Mouse (Mus musculus): ENCODE measurements around the gene Snap91.

Snap91 gene

GRCm38 (mm10) chr9:86880113-86880972 lies at the start of gene Snap91:
Gene Snap91 (minus strand): TSS chr9:86880654.
- DNase-seq (ENCODE audit: low spot score in 2 of 2) = no peak

GRCm38 (mm10) chr9:86926519-86926918 lies 46.1 kb upstream of the Snap91 start:
- DNase-seq (ENCODE audit: low spot score in 2 of 2) = no peak

GRCm38 (mm10) chr9:86925688-86926087 lies 45.2 kb upstream of the Snap91 start:
- DNase-seq (ENCODE audit: low spot score in 2 of 2) = no peak

- DNase-seq (ENCODE audit: low spot score in 2 of 2) = no peak
Observed at GRCm38 (mm10) chr9:86922430-86922829, 42.0 kb upstream of the Snap91 start.

GRCm38 (mm10) chr9:86916543-86916942 lies 36.1 kb upstream of the Snap91 start:
- no peak for DNase-seq (ENCODE audit: low spot score in 2 of 2)

GRCm38 (mm10) chr9:86899502-86900199 lies 19.2 kb upstream of the Snap91 start:
- DNase-seq (ENCODE audit: low spot score in 2 of 2) = no peak

GRCm38 (mm10) chr9:86879216-86880112 lies 990 bp downstream of the Snap91 start:
- no peak for DNase-seq (ENCODE audit: low spot score in 2 of 2)

- DNase-seq (ENCODE audit: low spot score in 2 of 2) = no peak
Observed at GRCm38 (mm10) chr9:86878716-86879115, 1.7 kb downstream of the Snap91 start.

- DNase-seq (ENCODE audit: low spot score in 2 of 2) = no peak
Observed at GRCm38 (mm10) chr9:86873681-86874080, 6.8 kb downstream of the Snap91 start.

- no peak for DNase-seq (ENCODE audit: low spot score in 2 of 2)
Observed at GRCm38 (mm10) chr9:86869586-86870338, 10.7 kb downstream of the Snap91 start.

GRCm38 (mm10) chr9:86858101-86858500 lies 22.4 kb downstream of the Snap91 start:
- no peak for DNase-seq (ENCODE audit: low spot score in 2 of 2)

GRCm38 (mm10) chr9:86857626-86858025 lies 22.8 kb downstream of the Snap91 start:
- no peak for DNase-seq (ENCODE audit: low spot score in 2 of 2)

- DNase-seq (ENCODE audit: low spot score in 2 of 2) = no peak
Observed at GRCm38 (mm10) chr9:86852861-86853260, 27.6 kb downstream of the Snap91 start.

- no peak for DNase-seq (ENCODE audit: low spot score in 2 of 2)
Observed at GRCm38 (mm10) chr9:86851689-86852088, 28.8 kb downstream of the Snap91 start.

- no peak for DNase-seq (ENCODE audit: low spot score in 2 of 2)
Observed at GRCm38 (mm10) chr9:86850452-86851207, 29.8 kb downstream of the Snap91 start.

- DNase-seq (ENCODE audit: low spot score in 2 of 2) = no peak
Observed at GRCm38 (mm10) chr9:86843747-86844353, 36.6 kb downstream of the Snap91 start.

- no peak for DNase-seq (ENCODE audit: low spot score in 2 of 2)
Observed at GRCm38 (mm10) chr9:86829792-86830191, 50.7 kb downstream of the Snap91 start.

GRCm38 (mm10) chr9:86829034-86829433 lies 51.4 kb downstream of the Snap91 start:
- no peak for DNase-seq (ENCODE audit: low spot score in 2 of 2)

GRCm38 (mm10) chr9:86819366-86819765 lies 61.1 kb downstream of the Snap91 start:
- DNase-seq (ENCODE audit: low spot score in 2 of 2) = no peak

- no peak for DNase-seq (ENCODE audit: low spot score in 2 of 2)
Observed at GRCm38 (mm10) chr9:86817673-86818072, 62.8 kb downstream of the Snap91 start.

Data from spleen, postnatal 14 days (tissue).